Mouse (Mus musculus) lung, embryonic 16.5 days (tissue): ENCODE measurements around the gene Myl6b. TPM values are rescaled to one million over a fixed set of nuclear protein-coding genes. Genes with fewer than 3 reads are reported as not detected.
"Not testable (repeated sequence)": the region's sequence is repeated elsewhere in the genome, so short reads cannot be mapped to it uniquely, and the experiment has no call there.

Experiments
- ATAC-seq: fragments of 200-750 bp; cut with Nextera tagmentation; 2 replicates; pipeline ENCODE4 v1.8.0; 2017; ENCODE audit warnings: low read depth, mild to moderate bottlenecking, moderate library complexity
- H3K27ac ChIP-seq: fragments of 300-500 bp; sonication (generic); 2 replicates; pipeline ENCODE4 v1.5.1; 2014; ENCODE audit warnings: mild to moderate bottlenecking, control low read depth, low read length
- H3K27me3 ChIP-seq: fragments of 300-500 bp; sonication (generic); 2 replicates; pipeline ENCODE4 v1.6.1; 2014; ENCODE audit warnings: low read depth, low read length, mixed read lengths; ENCODE audit not compliant: control insufficient read depth, insufficient read depth
- H3K36me3 ChIP-seq: fragments of 300-500 bp; sonication (generic); 2 replicates; pipeline ENCODE4 v1.6.1; 2014; ENCODE audit warnings: low read length; ENCODE audit not compliant: control insufficient read depth, insufficient read depth
- H3K4me1 ChIP-seq: fragments of 300-500 bp; sonication (generic); replicated peaks from 2 replicates; pipeline ENCODE4 v1.6.1; 2014; ENCODE audit warnings: low read length, mixed read lengths; ENCODE audit not compliant: control insufficient read depth, insufficient read depth
- H3K4me2 ChIP-seq: fragments of 300-500 bp; sonication (generic); 2 replicates; pipeline ENCODE4 v1.6.1; 2014; ENCODE audit warnings: low read depth, low read length, control low read depth
- H3K4me3 ChIP-seq: fragments of 300-500 bp; sonication (generic); 2 replicates; pipeline ENCODE4 v1.5.1; 2014; ENCODE audit warnings: mild to moderate bottlenecking, low read length, control low read depth
- H3K9ac ChIP-seq: fragments of 300-500 bp; sonication (generic); 2 replicates; pipeline ENCODE4 v1.6.1; 2014; ENCODE audit warnings: low read length, control low read depth
- H3K9me3 ChIP-seq: fragments of 300-500 bp; sonication (generic); 2 replicates; pipeline ENCODE4 v1.6.1; 2016; ENCODE audit warnings: low read length; ENCODE audit not compliant: control insufficient read depth
- WGBS: fragments of 180-500 bp; shearing (Covaris S2); extraction: QIAGEN DNeasy Blood & Tissue Kit; methylation state at CpG from one replicate; pipeline ENCODE4 v1.1.7; 2014; 5-methylcytosine and 5-hydroxymethylcytosine counted together
- polyA plus RNA-seq: library from polyadenylated mRNA; unstranded; fragments of >200 nt; fragmentation: Nextera tagmentation; extraction: Ambion mirVana; gene quantifications from 2 replicates; pipeline ENCODE4 v1.2.1, GENCODE M21; 2015

Gene Myl6b
- polyA plus RNA-seq, 1 experiment from 2014 or later: 3.5 TPM

DNA sequence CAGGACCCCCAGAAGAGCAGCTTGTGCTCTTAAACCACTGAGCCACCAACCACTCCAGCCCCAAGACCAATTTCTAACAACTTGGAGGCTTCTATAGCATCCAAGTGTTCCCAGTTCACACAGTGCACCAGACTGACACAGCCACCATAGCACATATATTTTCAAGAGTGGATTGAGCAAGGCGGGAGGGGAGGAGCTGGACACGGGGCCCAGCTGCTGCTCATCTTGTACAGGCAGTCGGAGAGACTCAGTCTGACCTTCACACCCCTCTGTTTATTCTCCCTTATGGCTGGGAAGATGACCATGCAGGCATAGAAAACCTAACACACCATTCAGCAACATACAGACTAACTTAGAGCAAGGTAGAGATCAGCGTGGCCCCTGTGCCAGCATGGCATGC, 11.3 kb upstream of the Myl6b start:
- 48% methylated on average over 4 of the region's 4 CpGs for WGBS
- Histone ChIP-seq H3K4me3 (no peak overlapping the region), H3K4me2 (no peak overlapping the region), H3K9ac (no peak overlapping the region), H3K4me1 (peaks cover 5% of the 10 kb centered on the region; the same call in 1 of the 2 replicates), H3K27ac (no peak overlapping the region), H3K9me3 (0 out of 2 replicates have a peak, but pooled peaks cover 2% of the 10 kb centered on the region), H3K27me3 (no peaks in the 10 kb centered on the region), H3K36me3 (peaks cover 12% of the 10 kb centered on the region)
- peak; percentile 85 for ATAC-seq

DNA sequence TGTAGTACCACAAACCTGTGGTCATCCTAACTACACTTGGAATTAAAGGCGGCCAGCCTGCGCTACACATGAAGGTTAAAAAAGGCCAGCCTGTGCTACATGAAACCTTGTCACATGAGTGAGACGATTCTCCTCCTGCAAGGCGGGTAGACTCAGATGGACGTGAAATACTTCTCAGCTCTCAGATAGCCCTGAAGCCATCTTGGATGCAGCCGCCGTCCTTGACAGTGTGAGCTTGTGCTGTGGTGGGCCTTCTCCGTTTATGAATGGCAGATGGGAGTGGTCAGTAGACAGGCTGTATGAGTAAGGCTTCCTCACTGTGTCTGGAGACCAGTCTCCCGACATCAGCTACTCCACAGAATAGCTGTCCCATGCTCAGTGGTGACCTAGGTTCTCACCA, 10.7 kb upstream of the Myl6b start:
- Histone ChIP-seq H3K9me3 (0 out of 2 replicates have a peak, but pooled peaks cover 2% of the 10 kb centered on the region), H3K4me3 (no peak overlapping the region), H3K4me2 (no peak overlapping the region), H3K36me3 (peaks cover 10% of the 10 kb centered on the region), H3K4me1 (peaks cover 7% of the 10 kb centered on the region; the same call in 1 of the 2 replicates), H3K27ac (peak overlapping the region; percentile 17; the same call in 1 of the 2 replicates), H3K9ac (no peak overlapping the region), H3K27me3 (no peaks in the 10 kb centered on the region)
- ATAC-seq: no peak
- WGBS: 81% methylated on average over 9 of the region's 9 CpGs

DNA sequence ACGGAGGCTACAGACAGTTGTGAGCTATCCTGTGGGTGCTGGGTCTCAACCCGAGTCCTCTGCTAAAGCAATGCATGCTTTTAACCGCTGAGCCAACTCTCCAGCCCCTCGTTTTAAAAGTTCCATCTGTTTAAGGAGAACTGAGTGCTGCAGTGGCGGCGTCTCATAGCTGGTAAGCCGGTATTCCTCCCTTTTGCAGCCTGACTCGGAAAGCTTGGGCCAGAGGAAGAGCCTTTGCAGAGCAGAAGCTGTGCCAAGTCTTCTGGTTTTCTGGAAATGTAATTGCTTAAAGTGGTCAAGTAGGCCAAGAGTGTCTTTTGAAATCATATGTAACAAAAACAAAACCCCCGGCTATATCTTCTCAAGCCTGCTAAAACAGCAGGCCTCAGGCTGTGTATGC, 9.8 kb upstream of the Myl6b start:
- Histone ChIP-seq H3K36me3 (peaks cover 10% of the 10 kb centered on the region), H3K4me2 (no peak overlapping the region), H3K27me3 (no peaks in the 10 kb centered on the region), H3K27ac (peak overlapping the region; percentile 3), H3K4me3 (no peak overlapping the region), H3K9me3 (0 out of 2 replicates have a peak, but pooled peaks cover 2% of the 10 kb centered on the region), H3K9ac (no peak overlapping the region), H3K4me1 (peaks cover 7% of the 10 kb centered on the region; the same call in 1 of the 2 replicates)
- ATAC-seq: peak; percentile 59
- 57% methylated on average over 9 of the region's 9 CpGs for WGBS

DNA sequence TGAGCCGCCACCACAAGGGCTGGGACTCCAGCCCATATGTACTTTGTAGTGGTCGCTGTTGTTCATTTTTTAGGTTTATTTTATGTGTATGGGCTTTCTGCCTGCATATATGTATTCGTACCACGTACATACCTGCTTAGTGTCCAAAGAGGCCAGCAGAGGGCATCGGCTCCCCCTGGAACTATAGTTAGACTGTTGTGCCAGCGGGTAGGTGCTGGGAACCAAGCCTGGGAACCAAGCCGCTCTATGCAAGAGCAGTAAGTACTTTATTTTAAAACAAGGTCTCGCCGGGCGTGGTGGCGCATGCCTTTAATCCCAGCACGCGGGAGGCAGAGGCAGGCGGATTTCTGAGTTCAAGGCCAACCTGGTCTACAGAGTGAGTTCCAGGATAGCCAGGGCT, 7.5 kb upstream of the Myl6b start:
- H3K9ac ChIP-seq: no peak overlapping the region
- H3K9me3 ChIP-seq: 0 out of 2 replicates have a peak, but pooled peaks cover 2% of the 10 kb centered on the region
- no peaks in the 10 kb centered on the region for H3K27me3 ChIP-seq
- 95% methylated on average over 14 of the region's 14 CpGs for WGBS
- ATAC-seq: no peak
- no peak overlapping the region for H3K4me3 ChIP-seq
- H3K27ac ChIP-seq: no peak overlapping the region
- H3K4me1 ChIP-seq: peaks cover 7% of the 10 kb centered on the region; the same call in 1 of the 2 replicates
- H3K4me2 ChIP-seq: no peak overlapping the region
- H3K36me3 ChIP-seq: peaks cover 5% of the 10 kb centered on the region

DNA sequence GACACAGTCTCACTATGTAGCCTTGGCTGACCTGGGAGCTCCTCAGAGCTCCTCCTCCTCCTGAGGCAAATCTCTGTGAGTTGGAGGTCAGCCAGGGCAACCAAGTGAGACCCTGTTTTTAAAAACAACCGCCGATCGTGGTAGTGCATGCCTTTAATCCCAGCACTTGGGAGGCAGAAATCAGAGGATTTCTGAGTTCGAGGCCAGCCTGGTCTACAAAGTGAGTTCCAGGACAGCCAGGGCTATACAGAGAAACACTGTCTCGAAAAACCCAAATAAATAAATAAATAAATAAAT, 6.8 kb upstream of the Myl6b start:
- not testable (repeated sequence) for H3K4me2 ChIP-seq, H3K27ac ChIP-seq, H3K36me3 ChIP-seq, H3K27me3 ChIP-seq, H3K9ac ChIP-seq, H3K9me3 ChIP-seq, ATAC-seq, H3K4me1 ChIP-seq, H3K4me3 ChIP-seq
- 82% methylated on average over 5 of the region's 5 CpGs for WGBS

DNA sequence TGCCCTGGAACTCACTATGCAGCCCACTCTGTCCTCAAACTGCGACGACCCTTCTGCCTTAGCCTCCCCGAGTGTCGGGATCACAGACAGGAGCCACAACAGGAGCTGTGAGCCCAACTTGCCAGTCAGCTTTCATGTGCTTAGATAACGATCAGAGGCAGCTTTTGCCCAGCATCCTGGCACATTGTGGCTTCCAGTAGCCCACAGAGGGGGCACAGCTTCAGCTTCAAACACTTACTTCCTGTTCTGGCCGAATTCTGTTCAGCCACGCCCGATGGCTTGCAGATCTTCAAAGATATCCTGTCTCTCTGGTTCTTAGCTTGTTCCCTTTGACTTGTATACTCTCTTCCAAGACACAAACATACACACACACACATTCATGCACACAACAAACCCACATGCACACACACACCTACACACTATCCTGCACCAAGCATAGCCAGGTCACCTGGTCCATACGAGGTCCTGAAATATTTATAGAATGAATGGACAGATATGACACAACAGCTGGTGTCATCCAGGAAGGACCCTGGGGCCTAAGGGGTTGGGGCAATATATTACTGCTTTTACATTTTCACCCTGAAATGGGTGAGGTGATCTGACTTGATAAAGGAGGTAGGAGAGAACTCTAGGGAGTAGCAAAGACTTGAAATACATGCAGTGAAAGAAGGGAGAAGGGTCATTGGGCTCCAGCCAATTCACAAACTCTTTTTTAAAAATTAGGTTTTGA, 6.3 kb upstream of the Myl6b start:
- no peak overlapping the region for H3K27ac ChIP-seq
- 0 out of 2 replicates have a peak, but pooled peaks cover 2% of the 10 kb centered on the region for H3K9me3 ChIP-seq
- peaks cover 4% of the 10 kb centered on the region; the same call in 1 of the 2 replicates for H3K4me1 ChIP-seq
- no peak overlapping the region for H3K4me3 ChIP-seq
- H3K27me3 ChIP-seq: no peaks in the 10 kb centered on the region
- no peak overlapping the region for H3K4me2 ChIP-seq
- peaks cover 2% of the 10 kb centered on the region; the same call in 1 of the 2 replicates for H3K36me3 ChIP-seq
- WGBS: 50% methylated on average over 9 of the region's 9 CpGs
- no peak for ATAC-seq
- H3K9ac ChIP-seq: no peak overlapping the region

DNA sequence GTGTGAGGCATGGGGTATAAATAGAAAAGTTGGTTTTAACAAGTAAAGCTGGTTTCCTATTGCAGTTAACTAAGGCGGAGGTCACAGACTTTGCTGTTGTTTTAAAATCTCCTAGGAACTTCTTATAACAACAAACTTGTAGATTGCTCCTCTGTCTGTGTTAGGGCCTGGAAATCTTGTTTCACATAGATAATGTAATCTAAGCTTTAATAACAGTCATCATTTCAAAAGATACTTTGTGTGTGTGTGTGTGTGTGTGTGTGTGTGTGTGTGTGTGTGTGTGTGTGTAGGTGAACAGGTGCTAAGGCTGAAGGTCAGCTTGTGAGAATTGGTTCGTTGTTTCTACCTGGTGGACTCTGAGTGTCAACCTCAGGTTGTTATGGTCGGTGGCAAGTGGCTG, 5.5 kb upstream of the Myl6b start:
- Histone ChIP-seq H3K9ac (no peak overlapping the region), H3K27ac (no peak overlapping the region), H3K4me3 (no peak overlapping the region), H3K36me3 (no peaks in the 10 kb centered on the region; the same call in 1 of the 2 replicates), H3K4me1 (peaks cover 2% of the 10 kb centered on the region; the same call in 1 of the 2 replicates), H3K9me3 (0 out of 2 replicates have a peak, but pooled peaks cover 2% of the 10 kb centered on the region), H3K27me3 (no peaks in the 10 kb centered on the region), H3K4me2 (no peak overlapping the region)
- WGBS: 63% methylated on average over 3 of the region's 3 CpGs
- ATAC-seq: no peak

DNA sequence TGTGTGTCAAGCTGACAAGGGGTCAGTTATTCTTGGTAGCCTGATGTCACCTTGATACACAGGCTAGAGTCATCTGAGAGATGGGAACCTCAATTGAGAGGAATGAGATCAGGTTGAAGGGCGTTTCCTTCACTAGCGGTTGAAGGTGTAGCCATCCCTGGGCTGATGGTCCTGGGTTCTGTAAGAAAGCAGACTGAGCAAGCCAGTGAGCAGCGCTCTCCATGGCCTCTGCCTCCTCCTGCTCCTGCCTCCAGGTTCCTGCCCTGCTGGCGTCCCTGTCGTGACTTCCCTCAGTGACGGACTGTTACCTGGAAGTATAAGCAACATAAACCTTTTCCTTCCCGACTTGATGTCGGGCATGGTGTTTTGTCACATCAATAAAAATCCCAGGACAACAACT, 5.0 kb upstream of the Myl6b start:
- Histone ChIP-seq H3K27me3 (no peaks in the 10 kb centered on the region), H3K27ac (no peak overlapping the region), H3K4me3 (no peak overlapping the region), H3K9ac (no peak overlapping the region), H3K4me2 (no peak overlapping the region), H3K36me3 (no peaks in the 10 kb centered on the region), H3K9me3 (0 out of 2 replicates have a peak, but pooled peaks cover 2% of the 10 kb centered on the region), H3K4me1 (peaks cover 2% of the 10 kb centered on the region; the same call in 1 of the 2 replicates)
- ATAC-seq: no peak
- whole genome bisulfite sequencing: 71% methylated on average over 8 of the region's 8 CpGs

DNA sequence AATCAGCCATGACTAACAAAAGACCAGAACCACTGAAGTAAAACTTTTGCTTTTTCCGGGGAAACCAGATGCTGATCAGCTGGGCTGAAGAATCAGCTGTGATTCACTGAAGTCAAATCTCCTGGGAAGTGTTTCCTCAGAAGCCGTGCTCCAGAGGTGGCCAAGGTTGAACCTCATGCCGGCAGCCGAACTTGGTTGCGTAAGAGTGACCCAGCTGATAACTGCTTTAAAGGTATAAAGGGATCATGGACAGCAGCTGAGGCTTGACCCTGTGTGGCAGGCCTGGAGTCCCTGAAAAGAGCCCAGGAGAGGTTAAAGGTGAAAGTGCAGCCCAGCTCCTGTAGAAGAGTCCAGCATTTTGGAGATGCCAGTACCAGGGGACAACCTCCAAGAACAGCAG, 3.9 kb upstream of the Myl6b start:
- WGBS: 70% methylated on average over 5 of the region's 5 CpGs
- Histone ChIP-seq H3K27me3 (no peaks in the 10 kb centered on the region), H3K4me3 (no peak overlapping the region), H3K9ac (no peak overlapping the region), H3K36me3 (no peaks in the 10 kb centered on the region), H3K27ac (no peak overlapping the region), H3K4me1 (peaks cover 5% of the 10 kb centered on the region; the same call in 1 of the 2 replicates), H3K9me3 (0 out of 2 replicates have a peak, but pooled peaks cover 2% of the 10 kb centered on the region), H3K4me2 (no peak overlapping the region)
- ATAC-seq: no peak
